Mouse (Mus musculus): ENCODE data around the gene Pde4d.

The Pde4d gene

GRCm38 (mm10) chr13:109255634-109256033 is 805.9 kb downstream of the Pde4d start:
- DNase-seq: no peak

GRCm38 (mm10) chr13:109260220-109260795 is 810.6 kb downstream of the Pde4d start:
- peak; percentile 39 to 60 for DNase-seq

- no peak for DNase-seq
Observed at GRCm38 (mm10) chr13:109260796-109261516, 811.2 kb downstream of the Pde4d start.

- no peak for DNase-seq
Observed at GRCm38 (mm10) chr13:109261642-109262220, 812.0 kb downstream of the Pde4d start.

- DNase-seq: no peak
Observed at GRCm38 (mm10) chr13:109262501-109262900, 812.8 kb downstream of the Pde4d start.

- no peak for DNase-seq
Observed at GRCm38 (mm10) chr13:109263833-109264232, 814.1 kb downstream of the Pde4d start.

- DNase-seq: no peak
Observed at GRCm38 (mm10) chr13:109268253-109268652, 818.5 kb downstream of the Pde4d start.

GRCm38 (mm10) chr13:109268659-109269322 is 819.0 kb downstream of the Pde4d start:
- DNase-seq: no peak

- no peak for DNase-seq
Observed at GRCm38 (mm10) chr13:109274869-109275268, 825.1 kb downstream of the Pde4d start.

GRCm38 (mm10) chr13:109277792-109278191 is 828.0 kb downstream of the Pde4d start:
- DNase-seq: no peak

GRCm38 (mm10) chr13:109278504-109278912 is 828.8 kb downstream of the Pde4d start:
- no peak for DNase-seq

- DNase-seq: no peak
Observed at GRCm38 (mm10) chr13:109279211-109279610, 829.5 kb downstream of the Pde4d start.

- DNase-seq: no peak
Observed at GRCm38 (mm10) chr13:109280433-109280832, 830.7 kb downstream of the Pde4d start.

- no peak for DNase-seq
Observed at GRCm38 (mm10) chr13:109287465-109287864, 837.7 kb downstream of the Pde4d start.

GRCm38 (mm10) chr13:109290922-109291321 is 841.2 kb downstream of the Pde4d start:
- DNase-seq: no peak

GRCm38 (mm10) chr13:109293011-109293410 is 843.3 kb downstream of the Pde4d start:
- DNase-seq: no peak

GRCm38 (mm10) chr13:109296347-109297037 is 846.7 kb downstream of the Pde4d start:
- no peak for DNase-seq

- DNase-seq: no peak
Observed at GRCm38 (mm10) chr13:109298852-109299251, 849.1 kb downstream of the Pde4d start.

- DNase-seq: no peak
Observed at GRCm38 (mm10) chr13:109299511-109300250, 849.9 kb downstream of the Pde4d start.

- DNase-seq: no peak
Observed at GRCm38 (mm10) chr13:109312542-109312941, 862.8 kb downstream of the Pde4d start.

GRCm38 (mm10) chr13:109315608-109316007 is 865.9 kb downstream of the Pde4d start:
- DNase-seq: no peak

- no peak for DNase-seq
Observed at GRCm38 (mm10) chr13:109317644-109318043, 867.9 kb downstream of the Pde4d start.

All from cerebellum, postnatal 36 days (tissue).